Mouse (Mus musculus) hindbrain, embryonic 11.5 days (tissue): Measurements from ENCODE around the gene Pdzd2. TPM values are rescaled to one million over a fixed set of nuclear protein-coding genes. Genes with fewer than 3 reads are reported as not detected.

ENCODE experiments used
- ATAC-seq: fragments of 200-750 bp; cut with Nextera tagmentation; 2 replicates; pipeline ENCODE4 v1.8.0; 2017; ENCODE audit warnings: mild to moderate bottlenecking, moderate TSS enrichment, moderate library complexity; ENCODE audit not compliant: low FRiP score
- DNase-seq: peaks from one replicate; pipeline ENCODE4 v3.0.0-alpha.2; 2015; ENCODE audit warnings: low spot score
- H3K27ac ChIP-seq: fragments of 300-500 bp; sonication (generic); 2 replicates; pipeline ENCODE4 v1.5.1; 2014; ENCODE audit warnings: mild to moderate bottlenecking, low read depth, low read length
- H3K27me3 ChIP-seq: fragments of 300-500 bp; sonication (generic); 2 replicates; pipeline ENCODE4 v1.6.1; 2014; ENCODE audit warnings: mild to moderate bottlenecking, low read length, moderate library complexity, mixed read lengths; ENCODE audit not compliant: control insufficient read depth, insufficient read depth
- H3K36me3 ChIP-seq: fragments of 300-500 bp; sonication (generic); 2 replicates; pipeline ENCODE4 v1.6.1; 2014; ENCODE audit warnings: mild to moderate bottlenecking, low read length, moderate library complexity, mixed read lengths; ENCODE audit not compliant: control insufficient read depth, insufficient read depth
- H3K4me1 ChIP-seq: fragments of 300-500 bp; sonication (generic); replicated peaks from 2 replicates; pipeline ENCODE4 v1.6.1; 2014; ENCODE audit warnings: low read length, mixed read lengths; ENCODE audit not compliant: control insufficient read depth, insufficient read depth
- H3K4me2 ChIP-seq: fragments of 300-500 bp; sonication (generic); replicated peaks from 2 replicates; pipeline ENCODE4 v1.6.1; 2014; ENCODE audit warnings: mild to moderate bottlenecking, low read depth, low read length
- H3K4me3 ChIP-seq: fragments of 300-500 bp; sonication (generic); 2 replicates; pipeline ENCODE4 v1.5.1; 2014; ENCODE audit warnings: low read depth, low read length
- H3K9ac ChIP-seq: fragments of 300-500 bp; sonication (generic); 2 replicates; pipeline ENCODE4 v1.6.1; 2014; ENCODE audit warnings: low read depth, low read length
- H3K9me3 ChIP-seq: fragments of 300-500 bp; sonication (generic); 2 replicates; pipeline ENCODE4 v1.6.1; 2016; ENCODE audit warnings: low read length; ENCODE audit not compliant: control insufficient read depth
- WGBS: fragments of 180-500 bp; shearing (Covaris S2); extraction: QIAGEN DNeasy Blood & Tissue Kit; methylation state at CpG from one replicate; pipeline ENCODE4 v1.1.7; 2014; 5-methylcytosine and 5-hydroxymethylcytosine counted together
- polyA plus RNA-seq: library from polyadenylated mRNA; unstranded; fragments of >200 nt; fragmentation: Nextera tagmentation; extraction: Ambion mirVana; gene quantifications from 2 replicates; pipeline ENCODE4 v1.2.1, GENCODE M21; 2014

Pdzd2 gene
- polyA plus RNA-seq, 1 experiment from 2014 or later: 5.5 TPM

GRCm38 (mm10) chr15:12341401-12341758, 398.3 kb downstream of the Pdzd2 start:
- Histone ChIP-seq H3K4me2 (no peak overlapping the region), H3K4me3 (no peak overlapping the region), H3K27ac (no peak overlapping the region), H3K27me3 (no peaks in the 10 kb centered on the region), H3K9me3 (no peaks in the 10 kb centered on the region), H3K9ac (no peak overlapping the region), H3K4me1 (no peaks in the 10 kb centered on the region), H3K36me3 (no peaks in the 10 kb centered on the region)
- WGBS: 28% methylated on average over 4 of the region's 4 CpGs
- peak; percentile 49; the same call in 1 of the 2 replicates for ATAC-seq
- DNase-seq: no peak

DNA sequence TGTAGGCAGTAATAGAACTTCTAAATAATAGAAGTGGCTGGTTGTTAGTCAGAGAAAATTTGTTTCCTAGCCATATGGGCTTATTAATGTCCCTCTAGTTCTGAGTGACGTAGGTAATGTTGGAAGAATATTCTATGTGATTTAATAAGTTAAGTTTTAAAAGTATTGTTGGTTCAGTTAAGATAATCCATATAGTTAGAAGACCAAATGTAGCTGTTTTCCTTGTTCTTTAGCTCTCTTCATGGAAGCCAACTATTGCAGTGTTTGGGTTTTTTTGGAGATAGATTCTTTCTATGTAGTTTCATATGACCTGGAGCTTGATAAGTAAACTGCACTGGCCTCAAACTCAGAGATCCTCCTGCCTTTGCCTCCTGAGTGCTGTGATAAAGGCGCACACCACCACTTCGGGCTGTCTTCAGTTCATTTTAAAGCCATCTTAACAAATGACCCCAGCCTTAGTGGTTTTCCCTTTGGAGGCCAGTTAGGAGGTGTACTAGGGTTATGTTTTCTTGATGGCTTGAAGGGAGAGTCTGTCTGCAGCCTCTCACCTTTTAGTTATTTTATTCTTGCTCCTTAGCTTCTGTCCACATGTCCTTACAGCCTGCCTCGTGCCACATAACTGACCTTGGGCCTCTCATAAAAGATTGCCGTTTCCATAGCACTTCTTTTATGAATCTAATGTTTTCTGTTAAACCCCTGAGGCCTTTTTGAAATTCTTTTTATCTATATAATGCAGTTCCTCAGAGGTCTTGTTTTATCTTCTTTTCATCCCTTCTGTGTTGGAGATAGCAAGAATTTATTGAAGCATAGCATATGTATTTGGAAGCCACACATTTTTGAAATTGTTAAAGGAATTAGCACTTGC, 399.0 kb downstream of the Pdzd2 start:
- Histone ChIP-seq H3K36me3 (no peaks in the 10 kb centered on the region), H3K27ac (no peak overlapping the region), H3K9me3 (no peaks in the 10 kb centered on the region), H3K4me1 (no peaks in the 10 kb centered on the region), H3K4me2 (no peak overlapping the region), H3K27me3 (no peaks in the 10 kb centered on the region), H3K9ac (no peak overlapping the region), H3K4me3 (no peak overlapping the region)
- DNase-seq (no peak), ATAC-seq (no peak)
- 54% methylated on average over 5 of the region's 5 CpGs for WGBS

DNA sequence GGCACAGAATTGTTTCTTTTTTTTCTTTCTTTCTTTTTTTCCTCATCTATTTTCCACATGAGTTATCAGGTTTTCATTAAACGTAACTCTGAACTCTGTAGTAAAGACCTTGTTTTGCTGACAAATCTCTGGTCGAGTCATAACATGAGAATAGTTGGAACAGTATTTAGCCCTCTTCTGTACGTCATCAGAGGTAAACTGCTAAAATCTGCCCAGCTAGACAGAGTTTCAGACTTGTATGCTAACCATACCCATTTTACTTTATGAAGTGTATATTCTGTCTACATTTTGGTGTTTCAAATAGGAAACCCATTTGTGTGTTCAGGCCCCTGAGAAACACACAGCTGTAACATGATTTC, 402.0 kb downstream of the Pdzd2 start:
- no peaks in the 10 kb centered on the region for H3K9me3 ChIP-seq
- H3K4me1 ChIP-seq: no peaks in the 10 kb centered on the region
- no peaks in the 10 kb centered on the region for H3K27me3 ChIP-seq
- H3K36me3 ChIP-seq: no peaks in the 10 kb centered on the region
- H3K27ac ChIP-seq: no peak overlapping the region
- ATAC-seq: no peak
- 86% methylated on average over 3 of the region's 3 CpGs for WGBS
- no peak overlapping the region for H3K4me3 ChIP-seq
- H3K4me2 ChIP-seq: no peak overlapping the region
- no peak for DNase-seq
- no peak overlapping the region for H3K9ac ChIP-seq

DNA sequence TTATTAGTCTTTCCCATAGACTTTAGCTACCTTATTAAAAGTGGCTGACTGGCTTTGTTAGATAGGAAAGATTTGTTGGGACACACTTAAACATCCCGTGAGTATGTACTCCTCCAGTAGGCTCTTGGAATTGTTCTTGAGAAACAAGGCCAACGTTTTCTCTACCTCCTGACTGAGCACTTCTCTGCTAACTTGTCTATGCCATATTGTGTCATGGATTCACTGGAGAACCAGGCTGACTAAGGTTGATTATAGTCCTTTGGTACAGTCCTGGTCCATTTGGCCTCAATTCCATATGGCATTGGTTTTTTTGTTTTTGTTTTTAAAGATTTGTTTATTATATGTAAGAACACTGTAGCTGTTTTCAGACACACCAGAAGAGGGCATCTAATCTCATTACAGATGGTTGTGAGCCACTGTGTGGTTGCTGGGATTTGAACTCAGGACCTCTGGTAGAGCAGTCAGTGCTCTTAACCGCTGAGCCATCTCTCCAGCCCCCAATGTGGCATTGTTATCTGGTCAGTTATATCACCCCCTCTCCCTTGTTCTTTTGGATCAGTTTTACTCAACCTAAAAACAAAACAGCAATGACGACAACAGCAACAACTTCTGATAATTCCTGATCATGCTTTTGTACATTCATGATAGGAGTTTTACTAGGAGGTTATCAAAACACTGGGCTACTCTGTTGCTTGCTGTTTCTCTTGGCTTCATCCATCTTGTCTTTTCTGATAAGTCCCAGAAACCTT, 402.5 kb downstream of the Pdzd2 start:
- no peak overlapping the region for H3K4me2 ChIP-seq
- no peak overlapping the region for H3K4me3 ChIP-seq
- WGBS: 92% methylated on average over 4 of the region's 4 CpGs
- H3K27me3 ChIP-seq: no peaks in the 10 kb centered on the region
- no peaks in the 10 kb centered on the region for H3K9me3 ChIP-seq
- H3K9ac ChIP-seq: no peak overlapping the region
- H3K27ac ChIP-seq: no peak overlapping the region
- no peaks in the 10 kb centered on the region for H3K36me3 ChIP-seq
- no peak for ATAC-seq
- no peaks in the 10 kb centered on the region for H3K4me1 ChIP-seq
- DNase-seq: no peak

GRCm38 (mm10) chr15:12334381-12334780, 405.3 kb downstream of the Pdzd2 start:
- WGBS: 83% methylated on average over 4 of the region's 4 CpGs
- H3K9me3 ChIP-seq: no peaks in the 10 kb centered on the region
- H3K27me3 ChIP-seq: no peaks in the 10 kb centered on the region
- no peaks in the 10 kb centered on the region for H3K4me1 ChIP-seq
- H3K9ac ChIP-seq: no peak overlapping the region
- no peaks in the 10 kb centered on the region for H3K36me3 ChIP-seq
- H3K4me2 ChIP-seq: no peak overlapping the region
- ATAC-seq (no peak), DNase-seq (no peak)
- no peak overlapping the region for H3K27ac ChIP-seq
- no peak overlapping the region for H3K4me3 ChIP-seq

- Histone ChIP-seq H3K4me2 (no peak overlapping the region), H3K27me3 (no peaks in the 10 kb centered on the region), H3K4me3 (no peak overlapping the region), H3K9me3 (no peaks in the 10 kb centered on the region), H3K4me1 (no peaks in the 10 kb centered on the region), H3K9ac (no peak overlapping the region), H3K36me3 (no peaks in the 10 kb centered on the region), H3K27ac (no peak overlapping the region)
- DNase-seq: no peak
- WGBS: 84% methylated on average over 1 of the region's 1 CpGs
- no peak for ATAC-seq
Observed at GRCm38 (mm10) chr15:12331300-12331699, 408.4 kb downstream of the Pdzd2 start.

GRCm38 (mm10) chr15:12330892-12331291, 408.8 kb downstream of the Pdzd2 start:
- H3K27ac ChIP-seq: no peak overlapping the region
- DNase-seq (no peak), ATAC-seq (no peak)
- H3K4me1 ChIP-seq: no peaks in the 10 kb centered on the region
- H3K4me2 ChIP-seq: no peak overlapping the region
- H3K36me3 ChIP-seq: no peaks in the 10 kb centered on the region
- H3K4me3 ChIP-seq: no peak overlapping the region
- H3K9ac ChIP-seq: no peak overlapping the region
- no peaks in the 10 kb centered on the region for H3K9me3 ChIP-seq
- H3K27me3 ChIP-seq: no peaks in the 10 kb centered on the region

GRCm38 (mm10) chr15:12330389-12330788, 409.3 kb downstream of the Pdzd2 start:
- Histone ChIP-seq H3K9me3 (no peaks in the 10 kb centered on the region), H3K9ac (no peak overlapping the region), H3K27me3 (no peaks in the 10 kb centered on the region), H3K4me3 (no peak overlapping the region), H3K27ac (no peak overlapping the region), H3K4me1 (no peaks in the 10 kb centered on the region), H3K4me2 (no peak overlapping the region), H3K36me3 (no peaks in the 10 kb centered on the region)
- no peak for ATAC-seq
- DNase-seq: no peak
- 94% methylated on average over 3 of the region's 3 CpGs for WGBS

DNA sequence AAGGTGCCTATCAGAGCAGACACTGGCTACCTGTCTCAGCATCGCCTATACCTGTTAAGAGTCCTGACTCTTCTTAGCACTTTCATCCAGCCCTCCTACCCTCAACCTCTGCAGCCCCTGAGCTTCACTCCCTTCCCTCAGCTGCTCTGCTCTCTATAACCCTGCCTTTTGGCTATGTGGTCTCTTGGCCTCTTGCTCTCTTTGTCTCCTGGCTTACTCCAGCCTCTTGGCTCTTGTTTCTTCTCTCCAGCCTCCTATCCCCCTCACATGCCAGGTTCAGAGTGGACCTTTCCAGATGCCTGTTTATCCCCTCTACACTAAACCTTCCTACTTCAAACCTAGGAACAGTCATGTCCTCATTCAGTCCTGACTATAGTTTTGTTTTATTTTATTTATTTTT, 415.4 kb downstream of the Pdzd2 start:
- 95% methylated on average over 1 of the region's 1 CpGs for WGBS
- H3K4me1 ChIP-seq: no peaks in the 10 kb centered on the region
- H3K27ac ChIP-seq: no peak overlapping the region
- DNase-seq (no peak), ATAC-seq (no peak)
- H3K9ac ChIP-seq: no peak overlapping the region
- no peaks in the 10 kb centered on the region for H3K27me3 ChIP-seq
- no peaks in the 10 kb centered on the region for H3K36me3 ChIP-seq
- no peak overlapping the region for H3K4me3 ChIP-seq
- no peaks in the 10 kb centered on the region for H3K9me3 ChIP-seq
- H3K4me2 ChIP-seq: no peak overlapping the region
